7 mouse cellular contexts compared by ENCODE assay signal in the genomic region with DNA sequence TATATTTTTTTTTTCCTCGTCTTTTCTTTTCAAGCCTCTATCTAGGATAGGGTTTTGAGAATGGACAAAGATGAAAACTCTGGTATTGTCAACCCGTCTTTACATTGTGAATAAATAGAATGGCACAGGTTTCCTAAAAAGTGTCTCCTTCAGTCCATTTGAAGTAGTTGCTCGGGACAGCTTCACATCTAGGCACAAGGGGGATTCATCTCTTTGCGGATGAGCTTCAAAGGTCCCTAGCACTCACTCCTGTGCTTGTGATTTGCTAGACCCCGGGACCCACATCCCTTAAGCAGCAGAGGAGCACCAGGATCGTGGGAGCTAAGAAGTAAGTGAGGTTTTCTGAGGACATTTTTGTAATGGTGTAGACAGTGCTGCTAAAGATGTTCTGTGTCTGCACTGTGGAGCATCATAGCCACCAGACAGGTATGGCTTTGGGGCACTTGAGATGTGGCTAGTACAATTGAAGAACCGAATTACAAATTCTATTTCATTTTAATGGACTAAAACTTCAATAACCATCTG. TPM values are rescaled to one million over a fixed set of nuclear protein-coding genes. Genes with fewer than 3 reads are reported as not detected.
A peak's percentile ranks its signal among the peaks of the same experiment; 100 is the strongest.
DNase-seq lines count a peak whose midpoint lies in the region; ATAC-seq and TF ChIP-seq lines count a peak whose summit lies in the region.

No protein-coding gene starts in this region.

- H3K9ac ChIP-seq in hindbrain, postnatal 0 days (replicated peaks; ENCODE audit: low read length) = peak overlapping the region; percentile 56
- peak overlapping the region; percentile 62 for H3K9ac ChIP-seq in neural tube, embryonic 11.5 days (ENCODE audit: low read length)

- peaks cover 2% of the 10 kb centered on the region; the same call in 1 of the 2 replicates for H3K4me1 ChIP-seq in spleen, adult 2 months (ENCODE audit: control insufficient read depth, insufficient read depth, insufficient read length)
- peaks cover 2% of the 10 kb centered on the region; the same call in 1 of the 2 replicates for H3K4me1 ChIP-seq in cortical plate, adult 2 months (ENCODE audit: control insufficient read depth, insufficient read depth, low read length)
- no peaks in the 10 kb centered on the region; the same call in 1 of the 2 replicates for H3K4me1 ChIP-seq in hindbrain, postnatal 0 days (ENCODE audit: insufficient read depth, low read length)
- peaks cover 5% of the 10 kb centered on the region for H3K4me1 ChIP-seq in neural tube, embryonic 11.5 days (ENCODE audit: control insufficient read depth, insufficient read depth, low read length)

- H3K36me3 ChIP-seq in spleen, adult 2 months (ENCODE audit: control insufficient read depth, insufficient read depth, low read length) = no peaks in the 10 kb centered on the region
- no peaks in the 10 kb centered on the region for H3K36me3 ChIP-seq in hindbrain, postnatal 0 days (ENCODE audit: insufficient read depth, low read length)
- no peaks in the 10 kb centered on the region for H3K36me3 ChIP-seq in neural tube, embryonic 11.5 days (ENCODE audit: control insufficient read depth, insufficient read depth, low read length)

- no peak for TF ChIP-seq POLR2A in spleen, adult 2 months (IDR thresholded peaks at IDR 0.05; ENCODE audit: low read depth, low read length)
- no peak for TF ChIP-seq POLR2A in cortical plate, adult 2 months (IDR thresholded peaks at IDR 0.05; ENCODE audit: extremely low read depth, insufficient read depth, low read length)

- no peak for ATAC-seq in hindbrain, postnatal 0 days
- ATAC-seq in neural tube, embryonic 11.5 days (ENCODE audit: insufficient read depth, low FRiP score, low TSS enrichment) = no peak

- no peak for DNase-seq in spleen, adult 2 months (ENCODE audit: low read depth in 1 of 2, low spot score in 2 of 2)
- DNase-seq in spleen, postnatal 36 days (ENCODE audit: low spot score in 2 of 2) = no peak
- DNase-seq in hindbrain, postnatal 0 days (ENCODE audit: low spot score) = no peak
- DNase-seq in neural tube, embryonic 11.5 days (ENCODE audit: low spot score) = no peak
- no peak for DNase-seq in right cerebral cortex, postnatal 4 days
- DNase-seq in layer of hippocampus, adult 11-12 months (ENCODE audit: low spot score) = no peak

- peak overlapping the region; percentile 38; the same call in 1 of the 2 replicates for H3K4me3 ChIP-seq in spleen, adult 2 months (ENCODE audit: extremely low read depth, insufficient read depth, insufficient read length)
- peak overlapping the region; percentile 54 for H3K4me3 ChIP-seq in cortical plate, adult 2 months (ENCODE audit: insufficient read depth, low read length)
- H3K4me3 ChIP-seq in hindbrain, postnatal 0 days (ENCODE audit: low read length) = peak overlapping the region; percentile 55
- H3K4me3 ChIP-seq in neural tube, embryonic 11.5 days (ENCODE audit: low read depth, low read length) = peak overlapping the region; percentile 46

- WGBS in spleen, adult 2 months = 7% methylated on average over 7 of the region's 7 CpGs
- WGBS in hindbrain, postnatal 0 days = 16% methylated on average over 7 of the region's 7 CpGs
- WGBS in neural tube, embryonic 11.5 days = 18% methylated on average over 7 of the region's 7 CpGs

- no peak for TF ChIP-seq CTCF in spleen, adult 2 months (IDR thresholded peaks at IDR 0.05; ENCODE audit: extremely low read depth, insufficient read depth, insufficient read length, insufficient replicate concordance)
- no peak for TF ChIP-seq CTCF in cortical plate, adult 2 months (IDR thresholded peaks at IDR 0.05; ENCODE audit: extremely low read depth, insufficient read depth, low read length)
- no peak for TF ChIP-seq CTCF in hindbrain, postnatal 0 days (IDR thresholded peaks at IDR 0.05; ENCODE audit: low read depth)

- no peaks in the 10 kb centered on the region for H3K9me3 ChIP-seq in hindbrain, postnatal 0 days (ENCODE audit: low read length)
- H3K9me3 ChIP-seq in neural tube, embryonic 11.5 days (ENCODE audit: control insufficient read depth, low read length) = no peaks in the 10 kb centered on the region

- H3K27ac ChIP-seq in spleen, adult 2 months (ENCODE audit: insufficient read depth, low read length) = peak overlapping the region; percentile 37
- no peak overlapping the region for H3K27ac ChIP-seq in cortical plate, adult 2 months (ENCODE audit: insufficient read depth, low read length)
- H3K27ac ChIP-seq in hindbrain, postnatal 0 days = no peak overlapping the region
- no peak overlapping the region for H3K27ac ChIP-seq in neural tube, embryonic 11.5 days (ENCODE audit: low read depth, low read length)

- no peaks in the 10 kb centered on the region for H3K27me3 ChIP-seq in spleen, adult 2 months (ENCODE audit: control insufficient read depth, insufficient read depth, low read length)
- no peaks in the 10 kb centered on the region for H3K27me3 ChIP-seq in hindbrain, postnatal 0 days (ENCODE audit: insufficient read depth, low read length)
- H3K27me3 ChIP-seq in neural tube, embryonic 11.5 days (ENCODE audit: control insufficient read depth, insufficient read depth, low read length) = no peaks in the 10 kb centered on the region

- peak overlapping the region; percentile 59 for H3K4me2 ChIP-seq in hindbrain, postnatal 0 days (ENCODE audit: low read depth, low read length)
- peak overlapping the region; percentile 77 for H3K4me2 ChIP-seq in neural tube, embryonic 11.5 days (ENCODE audit: low read depth)

RNA-seq across cellular contexts. Expression of a gene that starts 0.7 kb away (rescaled TPM):
- 9.1 and 9.6 TPM in 2 replicates for polyA plus RNA-seq in spleen, adult 2 months (2012; rRNA removed)
- 41.5 and 47.0 TPM in 2 replicates for polyA plus RNA-seq in cortical plate, adult 2 months (2012; rRNA removed)
- total RNA-seq in hindbrain, postnatal 0 days (2014; rRNA removed) = 55.0 and 61.8 TPM in 2 replicates
- polyA plus RNA-seq in hindbrain, postnatal 0 days (2015; fragmentation: Nextera tagmentation; extraction: Ambion mirVana) = 70.9 and 73.9 TPM in 2 replicates
- polyA plus RNA-seq in neural tube, embryonic 11.5 days (2014; fragmentation: Nextera tagmentation; extraction: Ambion mirVana) = 72.2 and 77.5 TPM in 2 replicates

RNA-seq across cellular contexts. Expression of a gene that starts 32.6 kb away (rescaled TPM):
- not detected in 2 replicates for polyA plus RNA-seq in spleen, adult 2 months (2012; rRNA removed)
- polyA plus RNA-seq in cortical plate, adult 2 months (2012; rRNA removed) = not detected in 2 replicates
- total RNA-seq in hindbrain, postnatal 0 days (2014; rRNA removed) = 0.21 and 0.40 TPM in 2 replicates
- 0.18 TPM in 1 of 2 replicates, not detected in the other for polyA plus RNA-seq in hindbrain, postnatal 0 days (2015; fragmentation: Nextera tagmentation; extraction: Ambion mirVana)
- 0.30 TPM in 1 of 2 replicates, not detected in the other for polyA plus RNA-seq in neural tube, embryonic 11.5 days (2014; fragmentation: Nextera tagmentation; extraction: Ambion mirVana)

RNA-seq across cellular contexts. Expression of a gene that starts 41.6 kb away (rescaled TPM):
- 9.4 and 11.0 TPM in 2 replicates for polyA plus RNA-seq in spleen, adult 2 months (2012; rRNA removed)
- polyA plus RNA-seq in cortical plate, adult 2 months (2012; rRNA removed) = 21.1 and 22.2 TPM in 2 replicates
- 30.9 and 42.4 TPM in 2 replicates for total RNA-seq in hindbrain, postnatal 0 days (2014; rRNA removed)
- 69.2 and 70.2 TPM in 2 replicates for polyA plus RNA-seq in hindbrain, postnatal 0 days (2015; fragmentation: Nextera tagmentation; extraction: Ambion mirVana)
- 74.5 and 74.6 TPM in 2 replicates for polyA plus RNA-seq in neural tube, embryonic 11.5 days (2014; fragmentation: Nextera tagmentation; extraction: Ambion mirVana)
